Mouse (Mus musculus) forebrain, embryonic 13.5 days (tissue): ENCODE measurements at regions not wholly inside any gene's neighbourhood (a gene's known extent, or its start where the extent isn't known, plus 50 kb on each side); places are given as distances from the start of the nearest gene placed in this dataset.

Experiments used
- ATAC-seq: fragments of 200-750 bp; cut with Nextera tagmentation; 2 replicates; pipeline ENCODE4 v1.8.0; 2017
- H3K27ac ChIP-seq: fragments of 300-500 bp; sonication (generic); 2 replicates; pipeline ENCODE4 v1.5.1; 2015; ENCODE audit warnings: inconsistent platforms, mild to moderate bottlenecking, moderate library complexity
- H3K27me3 ChIP-seq: fragments of 300-500 bp; sonication (generic); 2 replicates; pipeline ENCODE4 v1.6.1; 2015; ENCODE audit warnings: mild to moderate bottlenecking, inconsistent platforms
- H3K36me3 ChIP-seq: fragments of 300-500 bp; sonication (generic); 2 replicates; pipeline ENCODE4 v1.6.1; 2015; ENCODE audit warnings: mild to moderate bottlenecking, inconsistent platforms; ENCODE audit not compliant: poor library complexity, severe bottlenecking
- H3K4me1 ChIP-seq: fragments of 300-500 bp; sonication (generic); 2 replicates; pipeline ENCODE4 v1.6.1; 2015; ENCODE audit warnings: inconsistent platforms
- H3K4me2 ChIP-seq: fragments of 300-500 bp; sonication (generic); 2 replicates; pipeline ENCODE4 v1.6.1; 2015; ENCODE audit warnings: inconsistent platforms, mild to moderate bottlenecking, moderate library complexity
- H3K4me3 ChIP-seq: fragments of 300-500 bp; sonication (generic); 2 replicates; pipeline ENCODE4 v1.5.1; 2015; ENCODE audit warnings: mild to moderate bottlenecking, inconsistent platforms
- H3K9ac ChIP-seq: fragments of 300-500 bp; sonication (generic); 2 replicates; pipeline ENCODE4 v1.6.1; 2015; ENCODE audit warnings: mild to moderate bottlenecking, inconsistent platforms
- H3K9me3 ChIP-seq: fragments of 300-500 bp; sonication (generic); replicated peaks from 2 replicates; pipeline ENCODE4 v1.6.1; 2016; ENCODE audit warnings: inconsistent platforms
- WGBS: fragments of 180-500 bp; shearing (Covaris S2); methylation state at CpG from one replicate; pipeline ENCODE4 v1.1.7; 2015; 5-methylcytosine and 5-hydroxymethylcytosine counted together

GRCm38 (mm10) chr5:44863887-44864286 lies 64.4 kb upstream of the Ldb2 start:
- ATAC-seq, result no peak
- 46% methylated on average over 3 of the region's 3 CpGs for WGBS
- H3K4me2 ChIP-seq, result no peak overlapping the region

GRCm38 (mm10) chr5:44863349-44863748 lies 63.9 kb upstream of the Ldb2 start:
- Histone ChIP-seq H3K9ac (no peak overlapping the region), H3K9me3 (no peaks in the 10 kb centered on the region)
- WGBS, result 78% methylated on average over 3 of the region's 3 CpGs

More at GRCm38 (mm10) chr5:44863887-44864286, 64.4 kb upstream of the Ldb2 start:
- no peaks in the 10 kb centered on the region for H3K4me1 ChIP-seq
- H3K27ac ChIP-seq, result no peak overlapping the region
- no peaks in the 10 kb centered on the region for H3K27me3 ChIP-seq
- no peak overlapping the region for H3K9ac ChIP-seq
- H3K36me3 ChIP-seq, result no peaks in the 10 kb centered on the region
- no peak overlapping the region for H3K4me3 ChIP-seq
- H3K9me3 ChIP-seq, result no peaks in the 10 kb centered on the region

GRCm38 (mm10) chr5:44854189-44854588 lies 54.7 kb upstream of the Ldb2 start:
- no peak overlapping the region for H3K4me2 ChIP-seq
- 92% methylated on average over 4 of the region's 4 CpGs for WGBS
- no peaks in the 10 kb centered on the region for H3K36me3 ChIP-seq
- H3K27me3 ChIP-seq, result no peaks in the 10 kb centered on the region
- no peaks in the 10 kb centered on the region for H3K4me1 ChIP-seq
- no peak overlapping the region for H3K4me3 ChIP-seq
- H3K9me3 ChIP-seq, result no peaks in the 10 kb centered on the region
- no peak overlapping the region for H3K9ac ChIP-seq
- no peak for ATAC-seq
- no peak overlapping the region for H3K27ac ChIP-seq

More at GRCm38 (mm10) chr5:44863349-44863748, 63.9 kb upstream of the Ldb2 start:
- H3K4me3 ChIP-seq, result no peak overlapping the region
- H3K27ac ChIP-seq, result no peak overlapping the region
- ATAC-seq, result no peak
- no peaks in the 10 kb centered on the region for H3K4me1 ChIP-seq
- H3K4me2 ChIP-seq, result no peak overlapping the region
- no peaks in the 10 kb centered on the region for H3K27me3 ChIP-seq
- H3K36me3 ChIP-seq, result no peaks in the 10 kb centered on the region
